9 mouse cellular contexts compared by ENCODE assay signal in the genomic region with DNA sequence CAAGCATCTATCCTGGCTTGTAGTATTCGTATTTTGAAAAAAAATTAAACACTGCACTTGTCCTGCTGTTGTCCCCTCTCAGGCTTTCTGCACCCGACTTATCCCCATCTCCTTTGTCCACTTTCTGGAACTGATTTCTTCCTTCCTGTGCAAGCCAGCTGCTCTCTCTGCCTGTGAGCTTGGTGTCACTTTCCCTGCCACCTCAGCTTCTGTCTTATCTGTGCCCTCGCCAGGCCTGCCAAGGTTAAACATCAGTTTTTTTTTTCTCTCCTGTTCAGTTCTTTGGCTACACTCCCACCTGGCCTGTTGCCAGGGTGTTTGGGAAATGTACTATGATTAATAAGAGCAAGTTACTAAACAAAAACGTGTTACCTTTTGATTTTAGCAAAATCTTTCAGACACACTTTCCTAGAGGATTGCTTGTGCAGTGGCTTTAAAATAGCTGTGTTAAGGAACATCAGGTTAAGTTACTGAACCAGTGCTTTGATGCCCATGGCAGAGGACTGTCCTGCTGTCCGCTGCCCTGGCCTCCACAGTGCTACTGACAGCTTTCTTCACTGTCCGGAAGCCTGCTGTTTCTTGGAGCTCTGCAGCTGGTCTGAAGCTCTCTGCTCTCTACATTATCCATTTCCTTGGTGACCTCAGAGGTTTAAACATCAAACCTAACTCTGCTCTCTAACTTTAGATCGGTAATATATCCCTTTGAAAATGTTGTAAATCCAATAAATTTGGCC. TPM values are rescaled to one million over a fixed set of nuclear protein-coding genes. Genes with fewer than 3 reads are reported as not detected.
DNase-seq lines count a peak whose midpoint lies in the region; ATAC-seq and TF ChIP-seq lines count a peak whose summit lies in the region.
"Had no signal": no experiment of that assay in that cellular context is flagged by ENCODE, and none has a peak within 500 bp of the region (broad histone marks: within the 10 kb centered on the region; RNA-seq: fewer than 3 reads in every experiment).

No protein-coding gene starts in this region.

- intact Hi-C loops in left cerebral cortex, postnatal 4 days (cut with DNase I) = no loop called here
- intact Hi-C loops in left cerebral cortex, postnatal 36 days (cut with DNase I) = no loop called here

- H3K27me3 ChIP-seq in heart, embryonic 11.5 days (ENCODE audit: control insufficient read depth, insufficient read depth, low read length) = no peaks in the 10 kb centered on the region
- peaks cover 5% of the 10 kb centered on the region; the same call in 1 of the 2 replicates for H3K27me3 ChIP-seq in lung, embryonic 14.5 days (ENCODE audit: insufficient read depth, low read length)
- H3K27me3 ChIP-seq: embryonic facial prominence, embryonic 12.5 days had no signal

- no peak overlapping the region for H3K9ac ChIP-seq in heart, embryonic 11.5 days (ENCODE audit: low read depth, low read length)
- H3K9ac ChIP-seq in lung, embryonic 14.5 days = no peak overlapping the region
- H3K9ac ChIP-seq: embryonic facial prominence, embryonic 12.5 days had no signal

- peak; percentile 93 for DNase-seq in left cerebral cortex, postnatal 4 days
- no peak for DNase-seq in left cerebral cortex, adult 11 months (ENCODE audit: low spot score)
- DNase-seq in lung, embryonic 14.5 days = peak; percentile 86
- DNase-seq in testis, postnatal 14 days (ENCODE audit: low spot score) = peak; percentile 9
- no peak for DNase-seq in spleen, adult 18-20 months
- DNase-seq in left cerebral cortex, postnatal 36 days (ENCODE audit: low spot score in 2 of 2) = no peak

- ATAC-seq in cerebellum, adult (ENCODE audit: insufficient number of reproducible peaks, low FRiP score, low TSS enrichment) = peak; percentile 17; the same call in 1 of the 2 replicates
- no peak for ATAC-seq in heart, embryonic 11.5 days (replicated peaks; ENCODE audit: insufficient number of reproducible peaks, low FRiP score, low TSS enrichment)
- peak; percentile 77; the same call in 1 of the 2 replicates for ATAC-seq in lung, embryonic 14.5 days (ENCODE audit: insufficient read depth)

- peak overlapping the region; percentile 31; the same call in 1 of the 2 replicates for H3K4me2 ChIP-seq in heart, embryonic 11.5 days
- H3K4me2 ChIP-seq in lung, embryonic 14.5 days = no peak overlapping the region
- H3K4me2 ChIP-seq: embryonic facial prominence, embryonic 12.5 days had no signal

- H3K4me1 ChIP-seq in heart, embryonic 11.5 days (ENCODE audit: control insufficient read depth, insufficient read depth, low read length) = peaks cover 9% of the 10 kb centered on the region
- H3K4me1 ChIP-seq in lung, embryonic 14.5 days (ENCODE audit: insufficient read depth) = no peaks in the 10 kb centered on the region

- no peak overlapping the region for H3K4me3 ChIP-seq in heart, embryonic 11.5 days (ENCODE audit: low read depth, low read length)
- H3K4me3 ChIP-seq in lung, embryonic 14.5 days (ENCODE audit: low read depth, low read length) = no peak overlapping the region
- H3K4me3 ChIP-seq: embryonic facial prominence, embryonic 12.5 days had no signal

- WGBS in heart, embryonic 11.5 days (ENCODE audit: insufficient replicate concordance) = 37% methylated on average over 7 of the region's 7 CpGs
- 25% methylated on average over 7 of the region's 7 CpGs for WGBS in lung, embryonic 14.5 days

- H3K27ac ChIP-seq in heart, embryonic 11.5 days (ENCODE audit: low read depth, low read length) = peak overlapping the region; percentile 46; the same call in 1 of the 2 replicates
- peak overlapping the region; percentile 42; the same call in 1 of the 2 replicates for H3K27ac ChIP-seq in lung, embryonic 14.5 days (ENCODE audit: low read depth)
- H3K27ac ChIP-seq: embryonic facial prominence, embryonic 12.5 days had no signal

- no peaks in the 10 kb centered on the region for H3K36me3 ChIP-seq in heart, embryonic 11.5 days (ENCODE audit: control insufficient read depth, insufficient read depth, low read length)
- H3K36me3 ChIP-seq in lung, embryonic 14.5 days (ENCODE audit: insufficient read depth) = no peaks in the 10 kb centered on the region
- H3K36me3 ChIP-seq: embryonic facial prominence, embryonic 12.5 days had no signal

- no peaks in the 10 kb centered on the region for H3K9me3 ChIP-seq in heart, embryonic 11.5 days (replicated peaks; ENCODE audit: control insufficient read depth, low read length)
- no peaks in the 10 kb centered on the region for H3K9me3 ChIP-seq in lung, embryonic 14.5 days (ENCODE audit: low read depth, low read length)
- H3K9me3 ChIP-seq: embryonic facial prominence, embryonic 12.5 days had no signal

- TF ChIP-seq CTCF in lung, embryonic 14.5 days (IDR thresholded peaks at IDR 0.05; ENCODE audit: low read depth) = no peak

RNA-seq across cellular contexts. Expression of a gene that starts 11.7 kb away (rescaled TPM):
- total RNA-seq in left cerebral cortex, postnatal 4 days (2021) = 1 to 10 TPM; 1.3 to 4.3 TPM
- 0.89 and 0.93 TPM in 2 replicates for polyA plus RNA-seq in heart, embryonic 11.5 days (2014; fragmentation: Nextera tagmentation; extraction: Ambion mirVana)
- polyA plus RNA-seq in lung, embryonic 14.5 days (2014; fragmentation: Nextera tagmentation; extraction: Ambion mirVana) = 0.78 and 1.1 TPM in 2 replicates
- total RNA-seq in left cerebral cortex, postnatal 36 days (2021) = 1 to 10 TPM in 1 of 2 experiments, under 1 TPM in 1; 0.89 to 1.9 TPM

Comparison
In these comparisons a context has a peak if more than half of its experiments do, and no peak if none do; other contexts are left out.
1. DNase-seq: peak in left cerebral cortex, postnatal 4 days (single experiment), lung, embryonic 14.5 days (single experiment) and testis, postnatal 14 days (single experiment); none in left cerebral cortex, adult 11 months (single experiment), spleen, adult 18-20 months (0 of 2) and left cerebral cortex, postnatal 36 days (0 of 2).